Mouse (Mus musculus) forebrain, postnatal 0 days (tissue): ENCODE results near the gene Zfp524. TPM values are rescaled to one million over a fixed set of nuclear protein-coding genes. Genes with fewer than 3 reads are reported as not detected.
A peak's percentile ranks its signal among the peaks of the same experiment; 100 is the strongest.

Source experiments
- ATAC-seq: fragments of 200-750 bp; cut with Nextera tagmentation; 2 replicates; pipeline ENCODE4 v1.8.0; 2017; ENCODE audit warnings: mild to moderate bottlenecking, moderate library complexity
- DNase-seq: peaks from one replicate; pipeline ENCODE4 v3.0.0-alpha.2; 2015
- H3K27ac ChIP-seq: fragments of 300-500 bp; sonication (generic); 2 replicates; pipeline ENCODE4 v1.5.1; 2014; ENCODE audit warnings: low read depth, mild to moderate bottlenecking, antibody characterized with exemption, low read length, moderate library complexity, mixed read lengths
- H3K27me3 ChIP-seq: fragments of 300-500 bp; sonication (generic); 2 replicates; pipeline ENCODE4 v1.6.1; 2014; ENCODE audit warnings: mild to moderate bottlenecking, low read length, mixed read lengths; ENCODE audit not compliant: insufficient read depth
- H3K36me3 ChIP-seq: fragments of 300-500 bp; sonication (generic); 2 replicates; pipeline ENCODE4 v1.6.1; 2014; ENCODE audit warnings: mild to moderate bottlenecking, moderate library complexity; ENCODE audit not compliant: insufficient read depth
- H3K4me1 ChIP-seq: fragments of 300-500 bp; sonication (generic); 2 replicates; pipeline ENCODE4 v1.6.1; 2014; ENCODE audit warnings: antibody characterized with exemption; ENCODE audit not compliant: insufficient read depth
- H3K4me2 ChIP-seq: fragments of 300-500 bp; sonication (generic); 2 replicates; pipeline ENCODE4 v1.6.1; 2014; ENCODE audit warnings: low read depth, mild to moderate bottlenecking, moderate library complexity
- H3K4me3 ChIP-seq: fragments of 300-500 bp; sonication (generic); 2 replicates; pipeline ENCODE4 v1.5.1; 2014; ENCODE audit warnings: low read depth, low read length, mixed read lengths
- H3K9ac ChIP-seq: fragments of 300-500 bp; sonication (generic); 2 replicates; pipeline ENCODE4 v1.6.1; 2014; ENCODE audit warnings: mild to moderate bottlenecking
- H3K9me3 ChIP-seq: fragments of 300-500 bp; sonication (generic); 2 replicates; pipeline ENCODE4 v1.6.1; 2016; ENCODE audit warnings: low read length
- CTCF ChIP-seq: sonication (generic); IDR thresholded peaks from 2 replicates; pipeline ENCODE4 v1.5.1; 2016; ENCODE audit warnings: antibody characterized with exemption, control low read depth, low read depth
- WGBS: fragments of 180-500 bp; shearing (Covaris S2); extraction: QIAGEN DNeasy Blood & Tissue Kit; methylation state at CpG from one replicate; pipeline ENCODE4 v1.1.7; 2014; 5-methylcytosine and 5-hydroxymethylcytosine counted together
- polyA plus RNA-seq: library from polyadenylated mRNA; unstranded; fragments of >200 nt; fragmentation: Nextera tagmentation; extraction: Ambion mirVana; gene quantifications from 2 replicates; pipeline ENCODE4 v1.2.1, GENCODE M21; 2015
- total RNA-seq: library from RNA; depleted of rRNA; stranded (reverse); fragments of >200 nt; gene quantifications from 2 replicates; pipeline ENCODE4 v1.2.3, GENCODE M21; 2014

Zfp524 gene
- total and polyA plus RNA-seq, 2 experiments from 2014 or later: 5.0 to 6.4 TPM

DNA sequence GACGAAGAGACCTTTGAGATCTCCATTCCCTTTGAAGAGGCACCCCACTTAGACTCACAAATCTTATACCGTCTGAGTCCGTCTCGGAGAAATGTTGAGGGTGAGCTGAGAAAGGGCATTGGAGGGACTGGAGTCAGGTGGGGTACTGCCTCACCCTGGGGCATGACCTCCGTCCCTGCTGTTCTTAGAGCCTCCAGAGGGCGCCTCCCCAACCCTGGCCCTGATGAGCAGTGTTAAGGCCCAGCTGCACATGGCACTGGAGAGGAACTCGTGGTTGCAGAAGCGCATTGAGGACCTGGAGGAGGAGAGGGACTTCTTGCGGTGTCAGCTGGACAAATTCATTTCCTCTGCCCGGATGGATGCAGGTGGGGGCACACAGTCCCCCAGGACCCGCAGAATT is 43.6 kb downstream of the Zfp524 start:
- Histone ChIP-seq H3K4me1 (peaks cover 43% of the 10 kb centered on the region), H3K9ac (peak overlapping the region; percentile 95), H3K9me3 (no peaks in the 10 kb centered on the region), H3K27ac (no peak overlapping the region; the same call in 1 of the 2 replicates), H3K27me3 (peaks cover 8% of the 10 kb centered on the region), H3K4me2 (peak overlapping the region; percentile 73), H3K36me3 (no peaks in the 10 kb centered on the region), H3K4me3 (peak overlapping the region; percentile 65)
- 30% methylated on average over 11 of the region's 11 CpGs for WGBS
- no peak for DNase-seq
- ATAC-seq: no peak
- peak; percentile 36; the same call in 1 of the 2 replicates for TF ChIP-seq CTCF

DNA sequence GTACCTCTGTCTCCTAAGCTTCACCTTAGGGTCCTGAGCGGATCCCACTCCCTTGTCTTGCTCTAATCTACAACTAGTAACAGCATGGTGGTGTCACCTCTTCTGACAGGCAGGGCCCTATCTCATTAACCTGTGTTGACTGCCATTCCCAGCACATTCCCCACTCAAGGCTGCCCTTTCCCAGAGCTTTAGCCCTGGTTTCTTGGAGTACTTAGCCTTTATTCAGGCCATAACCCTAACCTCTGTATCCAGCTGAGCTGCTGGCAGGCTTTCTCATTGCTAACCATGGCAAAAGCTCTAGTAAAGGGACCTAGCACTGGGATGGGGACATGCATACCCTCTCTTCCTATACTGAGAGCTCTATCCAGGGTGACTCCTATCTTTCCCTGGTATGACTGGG is 44.4 kb downstream of the Zfp524 start:
- Histone ChIP-seq H3K27me3 (peaks cover 8% of the 10 kb centered on the region), H3K27ac (no peak overlapping the region), H3K9ac (no peak overlapping the region), H3K9me3 (no peaks in the 10 kb centered on the region), H3K4me1 (peaks cover 39% of the 10 kb centered on the region), H3K4me2 (no peak overlapping the region), H3K4me3 (no peak overlapping the region), H3K36me3 (no peaks in the 10 kb centered on the region)
- TF ChIP-seq CTCF: no peak
- 97% methylated on average over 1 of the region's 1 CpGs for WGBS
- ATAC-seq (no peak), DNase-seq (no peak)

GRCm38 (mm10) chr7:5059421-5059820 is 45.2 kb downstream of the Zfp524 start:
- H3K36me3 ChIP-seq: no peaks in the 10 kb centered on the region
- peak overlapping the region; percentile 71 for H3K4me2 ChIP-seq
- ATAC-seq: no peak
- peaks cover 7% of the 10 kb centered on the region; the same call in 1 of the 2 replicates for H3K27me3 ChIP-seq
- TF ChIP-seq CTCF: no peak
- H3K9me3 ChIP-seq: no peaks in the 10 kb centered on the region
- H3K27ac ChIP-seq: peak overlapping the region; percentile 98
- H3K4me1 ChIP-seq: peaks cover 38% of the 10 kb centered on the region
- H3K4me3 ChIP-seq: no peak overlapping the region
- DNase-seq: no peak
- WGBS: 92% methylated on average over 12 of the region's 12 CpGs
- H3K9ac ChIP-seq: 0 out of 2 replicates have a peak overlapping the region, but pooled peaks have one; percentile 78

- Histone ChIP-seq H3K27ac (peak overlapping the region; percentile 98), H3K9me3 (no peaks in the 10 kb centered on the region), H3K9ac (peak overlapping the region; percentile 78), H3K36me3 (no peaks in the 10 kb centered on the region), H3K27me3 (no peaks in the 10 kb centered on the region), H3K4me1 (peaks cover 35% of the 10 kb centered on the region), H3K4me2 (peak overlapping the region; percentile 71), H3K4me3 (peak overlapping the region; percentile 78)
- 2% methylated on average over 27 of the region's 27 CpGs for WGBS
- DNase-seq (peak; percentile 83), ATAC-seq (no peak)
- TF ChIP-seq CTCF: peak; percentile 76
Observed at GRCm38 (mm10) chr7:5060239-5060731, 46.1 kb downstream of the Zfp524 start.

DNA sequence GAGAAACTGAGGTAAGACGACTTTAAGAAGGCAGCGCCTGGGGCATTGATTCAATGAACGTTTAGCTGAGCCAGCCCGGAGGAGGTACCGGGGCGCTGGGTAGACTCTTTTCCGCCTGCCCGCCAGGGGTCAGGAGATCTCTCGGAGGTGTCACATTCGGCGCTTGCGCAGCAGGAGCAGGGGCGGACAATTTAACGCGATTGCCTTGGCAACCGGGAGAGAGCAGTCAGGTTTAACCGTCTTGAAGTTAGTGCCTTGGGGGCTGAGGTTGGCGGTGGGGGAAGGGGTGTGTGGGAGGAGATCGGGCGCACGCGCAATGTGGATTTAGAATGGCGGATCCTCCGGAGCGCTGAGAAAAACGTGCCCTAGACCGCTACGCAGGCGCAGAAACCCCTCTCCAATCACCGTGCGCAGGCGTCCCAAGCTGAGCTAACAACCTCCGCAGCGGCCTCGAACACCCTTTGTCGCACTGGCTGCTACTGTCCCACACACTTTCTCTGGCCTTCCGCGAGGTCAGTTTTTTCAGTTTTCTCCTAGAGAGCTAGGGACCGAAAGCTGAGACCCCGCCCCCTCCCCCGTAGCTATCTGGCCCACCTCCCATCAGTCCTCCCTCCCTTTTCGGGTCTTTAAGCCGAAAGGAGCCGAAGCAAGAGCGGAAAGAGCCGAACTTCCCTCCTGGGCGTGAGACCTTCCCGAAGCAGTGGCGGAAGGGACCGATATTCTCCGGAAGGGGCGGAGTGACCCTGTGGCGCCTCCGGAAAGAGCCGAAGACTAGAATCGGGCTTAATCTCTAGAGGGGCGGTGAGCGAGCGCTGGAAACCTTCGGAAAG is 46.9 kb downstream of the Zfp524 start:
- DNase-seq (peak; percentile 100), ATAC-seq (peak; percentile 89)
- Histone ChIP-seq H3K27ac (peak overlapping the region; percentile 98), H3K4me3 (peak overlapping the region; percentile 78), H3K9me3 (no peaks in the 10 kb centered on the region), H3K9ac (peak overlapping the region; percentile 78), H3K4me1 (peaks cover 30% of the 10 kb centered on the region), H3K27me3 (no peaks in the 10 kb centered on the region), H3K36me3 (no peaks in the 10 kb centered on the region), H3K4me2 (peak overlapping the region; percentile 71)
- TF ChIP-seq CTCF: peak; percentile 71
- WGBS: under 1% methylated on average over 60 of the region's 60 CpGs

GRCm38 (mm10) chr7:5061774-5062359 is 47.7 kb downstream of the Zfp524 start, which contains the start of gene U2af2:
Gene U2af2, plus strand, starts transcription at chr7:5062143.
- peaks cover 28% of the 10 kb centered on the region for H3K4me1 ChIP-seq
- peak within 1 kb of the TSS; percentile 71 for H3K4me2 ChIP-seq
- TF ChIP-seq CTCF: no peak
- H3K36me3 ChIP-seq: peaks cover 3% of the 10 kb centered on the region; the same call in 1 of the 2 replicates
- DNase-seq (peak; percentile 95), ATAC-seq (peak; percentile 69)
- no peaks in the 10 kb centered on the region for H3K9me3 ChIP-seq
- WGBS: under 1% methylated on average over 63 of the region's 65 CpGs
- peak within 1 kb of the TSS; percentile 78 for H3K9ac ChIP-seq
- H3K4me3 ChIP-seq: peak within 1 kb of the TSS; percentile 78
- H3K27ac ChIP-seq: peak within 1 kb of the TSS; percentile 98
- H3K27me3 ChIP-seq: no peaks in the 10 kb centered on the region
